Mouse (Mus musculus) left cerebral cortex, adult 8-10 months (tissue): Measurements from ENCODE around the gene Kdm6b. TPM values are rescaled to one million over a fixed set of nuclear protein-coding genes. Genes with fewer than 3 reads are reported as not detected.

ENCODE experiments used
- DNase-seq, 2 experiments: peaks; one replicate each; pipeline ENCODE4 v3.0.0; 2022; ENCODE audit warnings: low spot score in 2 of 2
- total RNA-seq, 4 experiments: library from RNA; stranded (reverse); gene quantifications; 2 replicates each; pipeline ENCODE4 v1.2.4; 2022

The Kdm6b gene
- total RNA-seq, 4 experiments from 2014 or later: 17.3 to 29.2 (median 21.9) TPM

DNA sequence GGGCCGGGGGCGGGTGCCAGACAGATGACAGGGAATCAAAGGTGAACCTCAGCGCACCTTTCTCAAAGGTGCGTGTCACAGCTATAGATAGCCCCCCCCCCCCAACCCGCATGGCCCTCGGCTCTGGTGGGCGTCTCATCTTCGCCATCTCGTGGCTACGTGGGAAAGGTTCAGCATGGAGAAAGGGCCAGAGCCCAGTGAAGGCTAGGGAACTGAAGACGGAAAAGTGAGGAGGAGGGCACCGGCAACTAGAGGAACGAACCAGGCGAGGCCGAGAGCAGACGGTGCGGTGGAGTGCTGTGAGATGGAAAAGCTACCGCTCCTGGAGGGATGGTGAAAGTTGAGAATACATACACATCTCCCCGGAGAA is 6.0 kb upstream of the Kdm6b start:
- DNase-seq: no peak

GRCm38 (mm10) chr11:69418481-69419442 is 5.3 kb upstream of the Kdm6b start:
- DNase-seq: peak in 1 of 2 experiments; percentile 95

GRCm38 (mm10) chr11:69417449-69418384 is 4.2 kb upstream of the Kdm6b start:
- peak in 1 of 2 experiments; percentile 89 for DNase-seq

GRCm38 (mm10) chr11:69416921-69417448 is 3.5 kb upstream of the Kdm6b start:
- no peak for DNase-seq

DNA sequence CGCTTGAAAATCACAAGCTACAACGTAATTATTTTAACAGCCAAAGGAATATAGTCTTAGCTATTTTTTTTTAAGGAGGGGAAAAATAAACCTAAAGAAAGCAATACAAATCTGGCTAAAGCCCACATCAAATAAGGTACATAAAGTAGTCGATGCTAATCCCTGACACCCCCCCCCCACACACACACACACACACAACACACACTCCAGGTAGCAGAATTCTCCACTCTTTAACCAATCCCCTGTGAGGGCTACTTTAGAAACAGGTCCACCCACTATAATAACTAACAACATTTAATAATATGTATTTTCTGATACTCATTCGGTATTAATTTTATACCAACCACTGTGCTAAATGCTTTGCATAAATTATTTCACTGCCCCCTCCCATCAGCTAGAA is 3.0 kb upstream of the Kdm6b start:
- no peak for DNase-seq

- no peak for DNase-seq
Measured at GRCm38 (mm10) chr11:69415668-69416451, 2.4 kb upstream of the Kdm6b start.

GRCm38 (mm10) chr11:69415327-69415667 is 1.8 kb upstream of the Kdm6b start:
- DNase-seq: no peak

DNA sequence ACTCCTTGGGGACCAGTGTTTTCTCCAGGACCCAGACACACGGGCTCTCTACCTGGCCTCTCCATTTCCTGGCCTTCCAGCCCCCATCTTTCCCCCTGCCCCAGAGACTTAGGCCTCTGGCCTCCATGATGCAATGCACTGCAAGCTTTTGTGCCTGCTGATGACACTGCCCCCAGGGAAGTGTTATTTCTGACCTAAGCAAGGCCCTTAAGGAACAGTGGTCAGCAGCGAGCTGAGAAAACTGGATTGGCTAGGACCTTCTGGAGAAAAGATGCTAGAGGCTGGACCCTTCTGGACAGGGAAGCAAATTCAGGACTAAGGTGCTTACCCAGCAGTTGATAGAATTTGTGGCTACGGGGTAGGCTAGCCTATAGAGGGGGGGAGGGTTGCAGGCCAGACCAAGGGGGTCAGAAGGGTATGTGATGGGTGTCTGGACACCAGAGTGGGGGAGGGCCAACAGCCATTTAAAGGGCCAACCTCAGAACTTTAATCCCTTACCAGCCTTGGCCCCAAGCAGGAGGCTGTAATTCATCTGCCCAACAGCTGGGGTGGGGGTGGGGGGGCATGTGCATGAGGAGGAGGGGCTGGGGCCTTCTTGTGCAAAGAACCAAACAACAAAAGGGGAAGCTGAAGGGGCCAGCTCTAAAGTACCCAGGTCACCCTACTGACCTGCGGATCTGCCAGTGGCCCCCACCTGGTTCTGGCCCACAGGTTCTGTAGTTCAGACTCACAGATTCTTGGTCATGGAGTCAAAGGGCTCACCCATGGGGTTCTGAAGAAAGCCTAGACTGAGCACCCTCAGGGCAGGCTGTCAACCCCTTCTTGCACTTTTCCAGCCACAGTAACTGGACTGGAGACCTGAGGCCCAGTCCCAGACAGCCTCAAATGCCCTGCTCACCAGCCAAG is 1.2 kb upstream of the Kdm6b start:
- DNase-seq: no peak

DNA sequence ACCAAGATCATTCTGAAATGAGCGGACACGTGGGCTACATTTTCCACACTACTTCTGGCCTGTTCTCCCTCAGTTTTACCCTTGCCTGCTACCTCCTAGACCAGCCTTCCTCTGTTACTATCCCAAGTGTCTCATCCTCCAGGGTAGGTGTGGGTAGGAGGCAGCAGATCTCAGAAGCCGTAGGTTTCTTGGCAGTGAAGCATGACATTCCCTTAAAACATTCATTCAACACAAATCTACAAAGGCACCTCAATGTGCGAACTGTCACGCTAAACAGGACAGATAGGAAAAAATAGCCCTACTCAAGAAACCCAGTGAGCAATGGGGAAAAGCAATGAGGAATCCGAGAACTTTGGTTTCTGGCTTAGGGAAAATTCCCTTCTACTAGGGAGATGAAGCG is 927 bp downstream of the Kdm6b start:
- no peak for DNase-seq

GRCm38 (mm10) chr11:69411538-69412203 is 1.8 kb downstream of the Kdm6b start:
- peak in 1 of 2 experiments; percentile 67 for DNase-seq

GRCm38 (mm10) chr11:69411073-69411535 is 2.4 kb downstream of the Kdm6b start:
- DNase-seq: peak; percentile 88 to 90

- DNase-seq: peak in 1 of 2 experiments; percentile 69
Measured at GRCm38 (mm10) chr11:69410310-69411072, 3.0 kb downstream of the Kdm6b start.

DNA sequence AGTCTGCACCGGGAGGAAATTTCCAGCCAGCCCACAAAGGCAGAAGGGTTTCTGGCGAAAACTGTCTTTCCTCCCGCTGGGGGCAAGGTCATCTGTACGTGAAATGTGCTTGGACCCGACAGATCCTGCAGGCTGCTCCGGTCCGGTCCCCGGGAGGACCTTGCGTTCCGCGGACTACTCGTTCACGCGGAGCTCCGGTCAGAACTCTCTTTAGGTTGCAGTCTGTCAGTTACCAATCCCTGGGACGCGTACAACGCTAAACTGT is 3.5 kb downstream of the Kdm6b start:
- peak in 1 of 2 experiments; percentile 28 for DNase-seq

DNA sequence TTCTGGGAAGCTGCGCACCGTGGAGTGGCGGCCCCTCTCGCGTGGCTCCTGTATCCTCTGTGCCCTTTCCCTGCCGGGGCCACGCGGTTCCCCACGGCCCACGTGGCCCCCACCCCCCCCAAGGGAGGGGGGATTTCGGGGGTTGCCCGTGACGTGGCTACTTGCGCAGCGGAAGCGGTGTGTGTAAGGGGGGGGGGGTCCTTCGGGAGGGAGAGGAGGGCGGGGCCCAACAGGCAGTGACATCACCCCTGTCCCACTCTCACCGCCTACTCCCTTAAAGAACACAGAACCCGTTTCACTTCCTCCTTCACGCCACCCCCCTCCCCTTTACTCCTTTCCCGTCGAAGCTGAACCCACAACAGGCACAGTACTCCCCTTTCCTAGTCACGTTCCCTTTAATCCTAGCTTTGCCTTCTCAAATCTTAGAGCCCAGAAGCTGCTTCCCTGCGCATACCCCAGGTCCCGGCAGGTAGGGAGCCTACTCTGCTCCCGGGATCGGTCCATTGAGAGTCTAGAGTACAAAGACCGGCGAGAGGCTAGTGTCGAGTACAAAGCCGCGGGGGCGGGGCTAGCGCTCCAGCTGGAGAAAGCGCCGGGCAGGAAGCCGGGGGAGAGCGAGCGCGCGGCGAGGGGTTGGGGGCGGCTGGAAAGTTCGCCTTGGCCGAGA is 4.0 kb downstream of the Kdm6b start:
- peak in 1 of 2 experiments; percentile 81 for DNase-seq

DNA sequence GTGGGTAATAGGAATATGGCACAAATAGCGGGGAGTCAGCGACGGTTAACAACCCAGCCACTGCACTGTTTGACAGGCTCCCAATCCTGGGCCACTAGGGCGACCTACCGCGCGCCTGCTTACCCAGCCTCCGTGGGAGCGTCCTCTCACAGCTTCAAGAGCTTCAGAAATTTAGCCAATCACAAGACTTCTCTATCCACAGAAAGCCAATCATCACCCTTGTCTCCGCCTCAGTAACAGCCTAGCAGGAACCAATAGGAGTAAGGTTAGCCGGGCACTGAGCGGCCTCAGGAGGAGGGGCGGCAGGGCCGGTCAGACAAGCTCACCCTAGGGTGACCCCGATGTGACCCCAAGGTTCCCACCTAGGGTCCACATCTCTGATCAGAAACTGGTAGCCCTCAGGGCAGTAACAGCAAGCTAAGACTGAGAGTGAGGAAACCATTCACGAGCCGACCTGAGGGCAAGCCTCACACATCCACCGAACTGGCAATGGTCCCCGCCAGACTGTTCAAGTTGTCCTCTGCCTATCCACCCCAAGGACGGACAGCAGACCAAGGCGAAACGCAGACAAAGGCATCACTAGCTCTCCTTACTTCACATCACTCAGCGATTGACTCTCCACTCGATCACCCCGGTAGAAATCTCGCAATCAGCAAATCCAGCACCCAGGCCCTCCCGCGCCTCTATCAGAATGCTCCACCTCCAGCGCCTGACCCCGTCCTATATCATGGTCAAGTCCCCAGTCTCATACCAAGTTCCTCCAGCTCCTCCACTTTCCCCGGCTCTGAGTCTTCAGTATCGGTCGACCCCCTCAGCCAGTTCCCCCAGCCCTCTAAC is 4.7 kb downstream of the Kdm6b start:
- peak in 1 of 2 experiments; percentile 91 for DNase-seq

GRCm38 (mm10) chr11:69407724-69408004 is 5.8 kb downstream of the Kdm6b start:
- DNase-seq: no peak
